Mouse (Mus musculus) embryo, embryonic 9.5 days (tissue): ENCODE results near the gene Cd209f.
"Not testable (repeated sequence)": the region's sequence is repeated elsewhere in the genome, so short reads cannot be mapped to it uniquely, and the experiment has no call there.

Experiments
- DNase-seq: peaks from one replicate; pipeline ENCODE4 v3.0.0-alpha.2; 2017; ENCODE audit errors: extremely low spot score

Cd209f gene

DNA sequence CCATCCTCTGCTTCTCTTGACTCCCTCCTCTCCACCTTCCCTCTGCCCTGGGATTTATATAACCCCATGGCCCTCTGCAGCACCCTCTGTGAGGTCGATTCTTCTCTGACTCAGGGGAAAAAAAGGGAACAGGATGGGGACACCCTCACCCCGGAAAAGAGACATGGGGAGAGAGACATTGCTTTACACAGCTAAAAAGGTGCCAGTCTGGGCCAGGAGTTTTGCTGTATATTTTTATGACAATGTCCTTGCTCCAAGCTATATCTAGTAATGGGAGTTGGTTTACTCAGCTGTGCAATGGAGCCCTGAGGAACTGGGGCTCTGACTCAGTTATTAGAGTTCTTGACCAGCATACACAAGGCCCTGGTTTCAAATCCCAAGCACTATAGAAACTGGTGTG is at the start of gene Cd209f:
TSS of gene Cd209f (minus strand) at position 101 of the 400 bp plus-strand sequence.
- DNase-seq: not testable (repeated sequence)

DNA sequence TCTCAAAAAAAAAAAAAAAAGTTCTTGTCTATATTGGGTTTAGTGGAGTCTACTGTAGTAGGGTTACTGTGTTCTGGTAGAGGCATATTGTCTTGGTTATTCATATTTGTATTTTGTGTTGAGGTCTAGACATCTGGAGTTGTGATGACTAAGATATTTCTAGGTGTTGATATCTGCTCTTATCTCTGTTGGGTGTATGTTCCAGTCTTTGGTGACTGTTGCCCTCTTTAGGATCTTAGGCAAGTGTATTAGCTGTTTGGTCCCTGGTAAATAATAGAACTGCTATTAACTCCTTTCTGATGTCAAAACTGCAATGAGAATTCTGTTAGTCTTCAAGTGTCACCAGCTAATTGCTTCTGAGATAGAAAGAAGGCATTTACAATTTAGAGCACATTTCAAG is 49.2 kb upstream of the Cd209f start:
- DNase-seq: no peak

DNA sequence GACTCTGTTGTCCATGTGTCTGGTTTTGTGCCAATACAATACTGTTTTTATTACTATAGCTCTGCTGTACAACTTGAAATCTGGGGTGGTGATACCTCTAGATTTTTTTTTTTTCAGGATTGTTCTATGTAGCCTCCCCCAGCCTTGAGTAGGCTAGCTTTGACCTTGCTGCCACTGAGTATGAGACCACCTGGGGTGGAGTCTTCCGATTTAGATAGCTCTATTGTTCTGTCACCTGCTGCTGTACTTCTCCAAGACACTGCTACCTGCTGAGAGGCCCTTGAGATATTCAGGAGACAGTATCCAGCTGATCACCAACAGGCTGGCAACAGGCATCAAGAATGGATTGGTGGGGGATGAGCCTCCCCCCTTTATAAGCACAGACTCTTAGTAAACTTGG is 41.6 kb upstream of the Cd209f start:
- DNase-seq: no peak

DNA sequence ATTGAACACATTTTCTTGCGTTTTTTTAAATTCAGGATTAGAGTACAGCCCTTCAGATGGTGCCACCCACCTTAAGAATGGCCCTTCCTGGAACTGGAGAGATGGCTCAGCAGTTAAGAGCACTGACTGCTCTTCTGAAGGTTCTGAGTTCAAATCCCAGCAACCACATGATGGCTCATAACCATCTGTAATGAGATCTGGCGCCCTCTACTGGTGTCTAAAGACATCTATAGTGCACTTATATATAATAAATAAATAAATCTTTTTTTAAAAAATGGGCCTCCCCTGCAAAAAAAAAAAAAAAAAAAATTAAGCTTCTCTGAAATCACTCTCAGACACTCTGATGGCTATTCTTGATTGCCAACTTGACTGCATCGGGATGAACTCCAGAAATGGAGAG is 36.1 kb upstream of the Cd209f start:
- no peak for DNase-seq

DNA sequence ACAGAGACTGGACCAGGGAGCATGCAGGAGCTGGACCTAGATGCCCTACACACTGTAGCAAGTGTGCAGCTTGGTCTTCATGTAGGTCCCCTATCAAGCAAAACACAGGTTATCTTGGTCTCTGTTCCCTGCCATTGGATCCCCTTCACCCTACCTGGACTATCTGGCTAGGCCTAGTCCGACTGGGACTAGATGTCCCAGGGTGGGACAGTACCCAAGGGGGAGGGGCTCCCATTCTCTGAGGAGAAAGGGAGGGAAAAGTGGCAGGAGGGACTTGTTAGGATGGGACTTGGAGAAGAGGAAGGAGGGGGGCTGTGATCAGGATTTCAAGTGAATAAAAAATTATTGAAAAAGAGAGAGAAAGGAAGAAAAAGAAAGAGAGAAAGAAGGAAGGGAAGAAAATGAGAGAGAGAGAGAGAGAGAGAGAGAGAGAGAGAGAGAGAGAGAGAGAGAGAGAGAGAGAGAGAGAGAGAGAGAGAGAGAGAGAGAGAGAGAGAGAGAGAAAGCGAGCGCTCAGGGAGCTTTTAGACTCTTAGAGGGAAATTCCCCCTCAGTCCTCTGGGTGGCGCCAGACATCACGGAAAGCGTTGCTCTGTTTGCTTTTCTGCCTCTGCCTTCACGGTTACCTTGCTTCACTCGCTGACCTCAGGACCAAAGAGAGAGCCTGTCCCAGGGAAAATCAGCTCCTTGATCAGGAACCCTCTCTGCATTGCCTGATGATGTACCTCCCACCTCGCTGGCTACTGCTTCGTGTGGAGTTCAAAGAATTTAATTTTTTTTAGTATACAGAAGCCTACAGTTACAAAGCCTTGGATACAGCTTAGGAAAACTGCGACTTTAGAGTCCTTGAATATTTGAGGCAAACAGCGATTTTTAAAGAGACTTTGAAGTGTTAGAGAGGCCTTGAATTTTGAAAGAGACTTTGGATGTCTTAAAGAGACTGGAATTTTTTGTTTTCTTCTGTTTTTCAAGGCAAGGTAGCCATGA is 34.3 kb upstream of the Cd209f start:
- peak; percentile 60 for DNase-seq

DNA sequence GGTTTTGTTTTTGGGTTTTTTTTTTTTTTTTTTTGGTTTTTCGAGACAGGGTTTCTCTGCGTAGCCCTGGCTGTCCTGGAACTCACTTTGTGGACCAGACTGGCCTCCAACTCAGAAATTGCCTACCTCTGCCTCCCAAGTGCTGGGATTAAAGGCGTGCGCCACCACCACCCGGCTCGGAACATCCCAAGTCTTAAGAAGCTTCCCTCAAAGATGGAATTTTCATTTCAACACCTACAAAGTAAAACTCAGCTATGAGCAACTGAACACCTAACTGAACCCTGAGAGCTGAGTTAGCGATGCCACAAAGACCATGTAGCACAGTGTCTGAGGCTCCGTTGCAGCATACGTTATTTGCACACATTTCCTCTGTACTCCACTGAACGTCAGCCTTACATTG is 28.2 kb upstream of the Cd209f start, which contains the start of gene Cd209g:
TSS of gene Cd209g (plus strand) at position 301 of the 400 bp plus-strand sequence.
- no peak for DNase-seq

DNA sequence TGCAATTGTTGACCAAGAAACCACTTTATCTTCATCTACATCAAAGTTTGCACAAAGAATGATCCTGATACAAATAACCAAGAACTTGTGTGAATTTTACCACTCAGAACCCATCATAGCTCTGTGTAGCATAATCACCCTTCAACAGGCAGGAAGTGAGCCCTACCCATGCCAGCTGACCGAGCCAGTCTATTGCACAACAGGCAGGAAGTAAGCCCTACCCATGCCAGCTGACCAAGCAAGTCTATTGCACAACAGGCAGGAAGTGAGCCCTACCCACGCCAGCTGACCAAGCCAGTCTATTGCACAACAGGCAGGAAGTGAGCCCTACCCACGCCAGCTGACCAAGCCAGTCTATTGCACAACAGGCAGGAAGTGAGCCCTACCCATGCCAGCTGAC is 17.1 kb downstream of the Cd209f start:
- DNase-seq: not testable (repeated sequence)

DNA sequence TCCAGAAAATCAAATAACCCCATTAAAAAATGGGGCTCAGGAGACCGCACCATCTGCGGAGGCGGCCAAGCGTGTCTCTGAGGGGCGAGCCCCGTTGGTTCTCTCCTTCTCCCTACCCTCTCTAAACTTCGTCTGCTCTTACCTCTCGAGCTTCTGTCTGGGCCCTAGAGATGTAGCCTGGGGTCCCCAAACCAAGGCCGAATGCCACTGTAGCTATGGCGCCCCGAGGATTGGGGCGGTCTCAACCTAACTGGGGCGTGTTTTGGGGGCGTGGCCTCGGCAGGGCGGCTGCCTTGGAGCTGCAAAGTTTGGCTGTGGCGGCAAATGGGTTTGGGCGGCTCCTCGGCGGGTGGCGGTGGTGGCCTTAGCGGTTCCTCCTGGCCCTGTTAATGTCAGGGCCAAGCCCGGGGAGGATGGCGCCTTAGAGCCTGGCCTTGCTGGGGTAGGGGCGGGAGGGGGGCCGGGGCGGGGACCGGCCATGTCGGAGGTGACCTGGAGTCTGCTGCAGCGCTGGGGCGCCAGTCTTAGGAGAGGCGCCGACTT is 18.4 kb downstream of the Cd209f start:
- peak; percentile 1 for DNase-seq
